Mouse (Mus musculus) forebrain, embryonic 14.5 days (tissue): ENCODE data around the gene Agps. TPM values are rescaled to one million over a fixed set of nuclear protein-coding genes. Genes with fewer than 3 reads are reported as not detected.

ENCODE experiments used
- ATAC-seq: fragments of 200-750 bp; cut with Nextera tagmentation; 2 replicates; pipeline ENCODE4 v1.8.0; 2017; ENCODE audit warnings: mild to moderate bottlenecking, moderate library complexity
- DNase-seq: peaks from one replicate; pipeline ENCODE4 v3.0.0-alpha.2; 2015; ENCODE audit warnings: low spot score
- H3K27ac ChIP-seq: fragments of 300-500 bp; sonication (generic); 2 replicates; pipeline ENCODE4 v1.5.1; 2014; ENCODE audit warnings: low read depth, mild to moderate bottlenecking, control low read depth, low read length, moderate library complexity
- H3K27me3 ChIP-seq: fragments of 300-500 bp; sonication (generic); replicated peaks from 2 replicates; pipeline ENCODE4 v1.6.1; 2014; ENCODE audit warnings: low read length, control low read depth, mixed read lengths; ENCODE audit not compliant: control insufficient read depth, insufficient read depth
- H3K36me3 ChIP-seq: fragments of 300-500 bp; sonication (generic); 2 replicates; pipeline ENCODE4 v1.6.1; 2014; ENCODE audit warnings: low read length, control low read depth; ENCODE audit not compliant: control insufficient read depth, insufficient read depth
- H3K4me1 ChIP-seq: fragments of 300-500 bp; sonication (generic); 2 replicates; pipeline ENCODE4 v1.6.1; 2014; ENCODE audit warnings: antibody characterized with exemption, low read length, control low read depth; ENCODE audit not compliant: control insufficient read depth, insufficient read depth
- H3K4me2 ChIP-seq: fragments of 300-500 bp; sonication (generic); 2 replicates; pipeline ENCODE4 v1.6.1; 2014; ENCODE audit warnings: mild to moderate bottlenecking, control low read depth, low read length
- H3K4me3 ChIP-seq: fragments of 300-500 bp; sonication (generic); 2 replicates; pipeline ENCODE4 v1.5.1; 2014; ENCODE audit warnings: low read depth, low read length, control low read depth
- H3K9ac ChIP-seq: fragments of 300-500 bp; sonication (generic); 2 replicates; pipeline ENCODE4 v1.6.1; 2014; ENCODE audit warnings: mild to moderate bottlenecking, low read length, control low read depth, moderate library complexity
- H3K9me3 ChIP-seq: fragments of 300-500 bp; sonication (generic); replicated peaks from 2 replicates; pipeline ENCODE4 v1.6.1; 2016; ENCODE audit warnings: low read length, control low read depth, mixed read lengths; ENCODE audit not compliant: control insufficient read depth
- WGBS: fragments of 180-500 bp; shearing (Covaris S2); extraction: QIAGEN DNeasy Blood & Tissue Kit; methylation state at CpG from one replicate; pipeline ENCODE4 v1.1.7; 2014; 5-methylcytosine and 5-hydroxymethylcytosine counted together
- polyA plus RNA-seq: library from polyadenylated mRNA; unstranded; fragments of >200 nt; fragmentation: Nextera tagmentation; extraction: Ambion mirVana; gene quantifications from 2 replicates; pipeline ENCODE4 v1.2.1, GENCODE M21; 2014

The Agps gene
- polyA plus RNA-seq, 1 experiment from 2014 or later: 18.5 TPM

DNA sequence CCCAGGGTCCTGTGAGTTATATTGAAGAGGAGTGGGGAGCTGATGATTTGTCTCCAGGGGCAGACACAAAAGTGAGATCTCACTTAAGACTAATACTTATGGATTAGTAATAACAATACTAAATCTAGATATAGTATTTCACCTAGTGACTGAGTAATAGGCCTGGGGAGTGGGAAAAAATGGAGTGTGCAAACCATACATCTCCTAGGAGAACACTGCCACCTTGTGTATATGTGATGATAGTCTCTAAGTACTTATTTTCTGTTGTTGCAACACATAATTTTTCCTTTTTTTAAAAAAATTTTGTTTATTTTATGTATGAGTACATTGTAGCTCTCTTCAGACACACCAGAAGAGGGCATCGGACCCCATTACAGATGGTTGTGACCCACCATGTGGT, 15.7 kb downstream of the Agps start:
- Histone ChIP-seq H3K4me2 (no peak overlapping the region), H3K9ac (no peak overlapping the region), H3K36me3 (no peaks in the 10 kb centered on the region), H3K9me3 (no peaks in the 10 kb centered on the region), H3K4me1 (no peaks in the 10 kb centered on the region), H3K27ac (no peak overlapping the region), H3K27me3 (no peaks in the 10 kb centered on the region), H3K4me3 (no peak overlapping the region)
- DNase-seq: peak; percentile 12
- ATAC-seq: no peak
- WGBS: 100% methylated on average over 1 of the region's 1 CpGs

DNA sequence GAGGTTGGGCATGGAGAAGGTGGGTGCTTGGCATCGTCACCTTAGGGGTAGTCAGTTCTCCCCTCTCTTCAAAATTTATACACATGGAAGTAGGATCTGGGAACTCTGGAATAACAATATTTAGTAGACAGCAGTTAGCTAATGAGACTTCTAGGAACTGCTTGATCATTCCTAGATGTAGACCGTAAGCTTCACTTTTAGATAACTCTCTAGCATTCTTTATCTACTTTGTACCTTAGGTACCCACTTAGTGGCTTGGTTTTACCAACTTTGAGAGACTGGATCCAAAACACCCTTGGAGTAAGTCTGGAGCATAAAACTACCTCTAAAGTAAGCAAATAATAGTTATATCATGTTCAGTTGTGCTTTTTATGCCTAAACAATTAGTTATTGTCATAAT, 20.5 kb downstream of the Agps start:
- 97% methylated on average over 2 of the region's 2 CpGs for WGBS
- H3K27ac ChIP-seq: no peak overlapping the region
- H3K4me2 ChIP-seq: no peak overlapping the region
- no peaks in the 10 kb centered on the region for H3K9me3 ChIP-seq
- peaks cover 3% of the 10 kb centered on the region; the same call in 1 of the 2 replicates for H3K36me3 ChIP-seq
- no peak for ATAC-seq
- DNase-seq: no peak
- H3K4me3 ChIP-seq: no peak overlapping the region
- no peaks in the 10 kb centered on the region for H3K4me1 ChIP-seq
- H3K9ac ChIP-seq: no peak overlapping the region
- no peaks in the 10 kb centered on the region for H3K27me3 ChIP-seq

DNA sequence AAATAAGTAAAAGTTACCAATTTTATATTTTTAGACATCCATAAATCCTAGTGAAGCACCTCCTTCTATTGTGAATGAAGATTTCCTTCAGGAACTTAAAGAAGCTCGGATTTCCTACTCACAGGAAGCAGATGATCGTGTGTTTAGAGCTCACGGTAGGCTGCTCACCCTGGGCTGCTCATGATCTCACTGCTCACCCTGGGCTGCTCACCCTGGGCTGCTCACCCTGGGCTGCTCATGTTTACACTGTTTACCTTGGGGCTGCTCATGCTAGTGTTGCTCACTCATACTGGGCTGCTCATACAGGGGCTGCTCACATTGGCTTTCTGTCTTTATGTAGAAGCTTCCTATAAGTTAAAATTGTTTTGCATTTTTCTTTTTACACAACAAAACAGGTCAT, 22.2 kb downstream of the Agps start:
- no peak for DNase-seq
- no peak overlapping the region for H3K9ac ChIP-seq
- H3K9me3 ChIP-seq: no peaks in the 10 kb centered on the region
- no peaks in the 10 kb centered on the region for H3K4me1 ChIP-seq
- H3K27me3 ChIP-seq: no peaks in the 10 kb centered on the region
- ATAC-seq: no peak
- H3K27ac ChIP-seq: no peak overlapping the region
- no peak overlapping the region for H3K4me2 ChIP-seq
- WGBS: 74% methylated on average over 3 of the region's 3 CpGs
- H3K4me3 ChIP-seq: no peak overlapping the region
- H3K36me3 ChIP-seq: peaks cover 10% of the 10 kb centered on the region; the same call in 1 of the 2 replicates

DNA sequence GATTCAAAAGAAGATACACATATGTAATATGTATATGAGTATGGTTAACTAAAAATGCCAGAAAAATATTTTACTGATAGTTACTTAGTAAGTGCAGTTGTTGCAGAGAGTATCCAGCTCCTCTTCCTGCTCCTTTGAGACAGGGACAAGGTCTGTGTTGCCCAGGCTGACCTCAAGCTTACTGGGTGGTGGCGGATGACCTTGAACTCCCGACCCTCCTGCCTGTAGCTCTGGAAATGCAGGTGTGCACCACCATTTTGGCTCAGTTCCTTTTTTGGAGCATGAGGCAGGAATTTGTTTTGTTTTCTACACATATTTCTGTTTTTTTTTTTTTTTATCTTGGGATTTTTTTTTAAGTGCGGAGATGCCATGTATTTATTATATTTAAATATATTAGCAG, 29.1 kb downstream of the Agps start:
- peaks cover 26% of the 10 kb centered on the region; the same call in 1 of the 2 replicates for H3K36me3 ChIP-seq
- H3K9me3 ChIP-seq: no peaks in the 10 kb centered on the region
- no peaks in the 10 kb centered on the region for H3K27me3 ChIP-seq
- H3K4me1 ChIP-seq: no peaks in the 10 kb centered on the region
- no peak overlapping the region for H3K27ac ChIP-seq
- ATAC-seq (no peak), DNase-seq (no peak)
- H3K9ac ChIP-seq: no peak overlapping the region
- H3K4me3 ChIP-seq: no peak overlapping the region
- no peak overlapping the region for H3K4me2 ChIP-seq
- WGBS: 94% methylated on average over 3 of the region's 3 CpGs

DNA sequence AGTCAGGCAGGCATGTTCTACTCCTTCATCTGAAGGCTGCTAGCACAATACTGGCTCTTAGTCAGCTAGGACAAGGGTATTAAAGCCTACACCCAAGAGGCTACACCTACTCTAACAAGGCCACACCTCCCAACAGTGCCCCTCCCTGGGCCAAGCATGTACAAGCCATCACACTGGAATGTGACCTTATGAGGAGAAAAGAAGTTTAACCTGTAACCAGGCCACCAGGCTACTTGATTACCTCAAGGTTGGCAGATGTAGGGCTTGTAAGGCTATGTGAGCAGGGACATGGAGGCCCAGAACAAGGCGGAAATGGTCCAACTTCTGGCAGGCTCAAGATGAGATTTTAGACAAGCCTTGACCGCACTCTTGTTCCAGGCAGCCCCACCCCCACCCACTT, 37.6 kb downstream of the Agps start:
- ATAC-seq: no peak
- H3K27ac ChIP-seq: no peak overlapping the region
- no peaks in the 10 kb centered on the region for H3K4me1 ChIP-seq
- H3K4me2 ChIP-seq: no peak overlapping the region
- no peak for DNase-seq
- no peak overlapping the region for H3K9ac ChIP-seq
- H3K36me3 ChIP-seq: peaks cover 11% of the 10 kb centered on the region; the same call in 1 of the 2 replicates
- 94% methylated on average over 2 of the region's 2 CpGs for WGBS
- no peaks in the 10 kb centered on the region for H3K27me3 ChIP-seq
- no peaks in the 10 kb centered on the region for H3K9me3 ChIP-seq
- H3K4me3 ChIP-seq: no peak overlapping the region

DNA sequence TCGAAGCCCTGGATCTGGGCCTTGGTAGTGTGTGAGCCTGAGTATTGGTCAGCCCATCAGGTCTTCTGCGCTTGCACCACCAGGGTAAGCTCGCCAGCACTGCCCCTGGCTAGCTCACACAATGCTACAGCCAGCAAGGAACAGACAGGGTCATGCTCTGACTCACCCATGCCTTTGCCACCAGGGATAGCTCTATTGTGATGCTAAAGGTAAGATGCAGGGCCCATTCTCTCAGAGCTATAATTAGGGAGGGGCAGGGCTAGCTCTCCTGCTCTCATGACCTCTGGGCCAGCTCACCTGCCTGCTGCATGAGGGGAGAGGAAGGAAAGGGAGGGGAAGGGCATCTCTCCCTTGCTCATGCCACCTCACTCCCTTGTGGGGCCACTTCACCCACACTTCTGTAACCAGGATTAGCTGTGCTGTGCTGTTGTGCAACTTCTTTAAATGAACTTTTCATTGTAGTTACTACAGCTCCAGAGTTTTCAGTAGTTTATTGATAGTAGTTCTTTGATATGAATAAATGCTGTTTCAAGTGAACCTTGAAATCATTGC, 42.1 kb downstream of the Agps start:
- WGBS: 59% methylated on average over 3 of the region's 3 CpGs
- Histone ChIP-seq H3K4me3 (no peak overlapping the region), H3K9me3 (no peaks in the 10 kb centered on the region), H3K27ac (no peak overlapping the region), H3K27me3 (no peaks in the 10 kb centered on the region), H3K36me3 (peaks cover 7% of the 10 kb centered on the region; the same call in 1 of the 2 replicates), H3K4me1 (no peaks in the 10 kb centered on the region), H3K4me2 (no peak overlapping the region), H3K9ac (no peak overlapping the region)
- no peak for ATAC-seq
- DNase-seq: no peak

DNA sequence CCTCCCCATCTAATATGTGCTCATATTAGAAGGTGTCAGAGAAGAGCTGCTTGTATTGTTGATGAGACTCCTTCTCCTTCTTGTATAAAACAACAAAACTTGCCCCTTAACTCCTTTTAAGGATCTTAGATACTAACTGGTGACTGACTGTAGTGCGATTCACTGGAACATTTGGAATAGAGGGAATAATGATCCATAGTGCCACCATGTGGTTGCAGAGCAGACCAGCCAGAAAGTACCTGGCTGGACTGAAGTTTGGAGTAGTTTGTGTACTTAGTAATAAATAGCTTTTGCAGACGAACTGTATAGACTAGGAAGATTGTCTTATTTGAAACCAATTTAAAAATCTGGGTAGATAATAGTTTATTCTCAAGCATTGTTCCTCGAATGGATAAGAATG, 47.8 kb downstream of the Agps start:
- no peaks in the 10 kb centered on the region for H3K9me3 ChIP-seq
- 48% methylated on average over 3 of the region's 3 CpGs for whole genome bisulfite sequencing
- DNase-seq: peak; percentile 65
- H3K27ac ChIP-seq: no peak overlapping the region
- peaks cover 7% of the 10 kb centered on the region; the same call in 1 of the 2 replicates for H3K36me3 ChIP-seq
- H3K27me3 ChIP-seq: no peaks in the 10 kb centered on the region
- ATAC-seq: no peak
- no peaks in the 10 kb centered on the region for H3K4me1 ChIP-seq
- no peak overlapping the region for H3K4me3 ChIP-seq
- no peak overlapping the region for H3K4me2 ChIP-seq
- no peak overlapping the region for H3K9ac ChIP-seq

DNA sequence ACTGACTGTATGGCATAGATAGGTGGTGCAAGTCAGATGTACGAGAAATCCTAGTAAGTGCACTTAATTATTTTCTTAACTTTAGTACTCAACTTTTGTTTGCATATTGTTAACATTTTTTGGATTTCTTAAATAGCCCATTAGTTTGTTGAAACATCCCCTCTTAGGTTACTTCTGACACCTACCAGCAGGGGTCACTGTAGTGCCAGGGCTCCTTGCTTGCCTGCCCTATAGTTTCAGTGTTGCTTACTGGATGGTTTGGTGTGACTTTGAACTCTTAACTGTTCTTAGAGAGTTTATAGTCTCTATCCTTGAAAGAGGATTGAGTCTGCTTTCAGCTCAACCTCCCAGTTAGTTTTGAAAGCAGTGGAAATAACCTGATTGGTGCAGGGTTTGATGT, 51.6 kb downstream of the Agps start:
- no peaks in the 10 kb centered on the region for H3K9me3 ChIP-seq
- DNase-seq (peak; percentile 75), ATAC-seq (no peak)
- H3K4me3 ChIP-seq: no peak overlapping the region
- 63% methylated on average over 1 of the region's 1 CpGs for WGBS
- H3K36me3 ChIP-seq: peaks cover 7% of the 10 kb centered on the region
- H3K4me2 ChIP-seq: no peak overlapping the region
- H3K27ac ChIP-seq: no peak overlapping the region
- H3K9ac ChIP-seq: no peak overlapping the region
- H3K27me3 ChIP-seq: no peaks in the 10 kb centered on the region
- no peaks in the 10 kb centered on the region for H3K4me1 ChIP-seq

DNA sequence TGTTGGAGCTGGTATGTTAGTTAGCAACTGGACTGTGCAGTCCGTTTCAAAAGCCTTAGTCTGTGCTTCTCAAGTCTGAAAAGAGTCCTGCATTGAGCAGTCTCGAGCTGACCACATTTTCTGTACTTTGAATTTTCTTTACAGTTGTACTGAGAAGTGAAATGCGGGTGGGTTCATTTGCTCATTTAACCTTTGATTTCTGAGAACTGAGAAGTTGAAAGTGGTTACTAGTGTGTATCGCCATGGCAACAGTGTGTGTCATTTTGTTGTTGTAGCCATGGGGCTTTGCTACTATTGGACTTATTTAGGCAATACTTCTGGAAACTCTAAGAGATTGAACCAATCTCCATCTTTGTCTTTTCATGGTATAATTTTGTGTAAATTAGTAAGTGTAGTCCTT, 60.0 kb downstream of the Agps start:
- no peaks in the 10 kb centered on the region for H3K9me3 ChIP-seq
- H3K4me1 ChIP-seq: no peaks in the 10 kb centered on the region
- H3K27me3 ChIP-seq: no peaks in the 10 kb centered on the region
- H3K9ac ChIP-seq: no peak overlapping the region
- 46% methylated on average over 4 of the region's 4 CpGs for WGBS
- DNase-seq (peak; percentile 31), ATAC-seq (no peak)
- no peak overlapping the region for H3K4me3 ChIP-seq
- peaks cover 7% of the 10 kb centered on the region for H3K36me3 ChIP-seq
- H3K4me2 ChIP-seq: no peak overlapping the region
- no peak overlapping the region for H3K27ac ChIP-seq
